Mouse (Mus musculus): Measurements from ENCODE around the gene Endod1. TPM values are rescaled to one million over a fixed set of nuclear protein-coding genes. Genes with fewer than 3 reads are reported as not detected.
A peak's percentile ranks its signal among the peaks of the same experiment; 100 is the strongest.

Endod1 gene
- polyA plus RNA-seq, 1 experiment: 22.1 TPM

DNA sequence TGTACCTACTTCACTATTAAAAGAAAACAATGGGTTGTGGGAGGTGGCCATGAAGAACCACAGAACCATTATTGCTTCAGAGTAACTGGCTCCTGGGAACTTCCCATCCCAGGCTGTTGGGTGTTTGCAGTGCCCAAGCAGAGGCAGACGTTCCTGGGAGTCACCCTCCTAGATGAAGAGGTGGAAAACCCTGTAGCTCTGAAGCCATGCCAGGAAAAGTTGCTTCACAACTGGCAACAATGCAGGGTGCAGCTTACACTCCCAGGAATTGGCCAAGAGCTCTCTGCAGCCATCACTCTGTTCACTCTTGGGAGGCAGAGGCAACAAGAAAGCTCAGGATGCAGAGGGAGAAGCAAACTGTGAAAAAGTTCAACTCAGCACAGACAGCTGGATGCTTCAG lies 16.8 kb upstream of the Endod1 start:
- DNase-seq: no peak
- no peaks in the 10 kb centered on the region for H3K27me3 ChIP-seq (replicated peaks; ENCODE audit: control insufficient read depth, insufficient read depth, low read length)
- no peak overlapping the region for H3K27ac ChIP-seq (ENCODE audit: insufficient read depth, low read depth, low read length)
- TF ChIP-seq POLR2A (IDR thresholded peaks at IDR 0.05; ENCODE audit: low read depth, low read length) (no peak), CTCF (conservative IDR thresholded peaks at IDR 0.05; ENCODE audit: insufficient read depth, insufficient read length, low read depth, low read length) (no peak)
- H3K4me3 ChIP-seq (ENCODE audit: insufficient read depth, low read depth, low read length): no peak overlapping the region
- no peaks in the 10 kb centered on the region for H3K36me3 ChIP-seq (ENCODE audit: control insufficient read depth, insufficient read depth, low read length)
- 50% methylated on average over 1 of the region's 1 CpGs for WGBS
- H3K4me1 ChIP-seq (ENCODE audit: control insufficient read depth, insufficient read depth, low read length): no peaks in the 10 kb centered on the region

- no peak for DNase-seq
- Histone ChIP-seq H3K27ac (ENCODE audit: insufficient read depth, low read depth, low read length) (no peak overlapping the region), H3K36me3 (ENCODE audit: control insufficient read depth, insufficient read depth, low read length) (no peaks in the 10 kb centered on the region), H3K27me3 (replicated peaks; ENCODE audit: control insufficient read depth, insufficient read depth, low read length) (no peaks in the 10 kb centered on the region), H3K4me1 (ENCODE audit: control insufficient read depth, insufficient read depth, low read length) (no peaks in the 10 kb centered on the region), H3K4me3 (ENCODE audit: insufficient read depth, low read depth, low read length) (no peak overlapping the region)
- WGBS: 91% methylated on average over 6 of the region's 6 CpGs
- no peak for TF ChIP-seq CTCF (conservative IDR thresholded peaks at IDR 0.05; ENCODE audit: insufficient read depth, insufficient read length, low read depth, low read length)
- TF ChIP-seq POLR2A (IDR thresholded peaks at IDR 0.05; ENCODE audit: low read depth, low read length): no peak
These were observed 16.1 kb upstream of the Endod1 start for GRCm38 (mm10) chr9:14397449-14397819.

DNA sequence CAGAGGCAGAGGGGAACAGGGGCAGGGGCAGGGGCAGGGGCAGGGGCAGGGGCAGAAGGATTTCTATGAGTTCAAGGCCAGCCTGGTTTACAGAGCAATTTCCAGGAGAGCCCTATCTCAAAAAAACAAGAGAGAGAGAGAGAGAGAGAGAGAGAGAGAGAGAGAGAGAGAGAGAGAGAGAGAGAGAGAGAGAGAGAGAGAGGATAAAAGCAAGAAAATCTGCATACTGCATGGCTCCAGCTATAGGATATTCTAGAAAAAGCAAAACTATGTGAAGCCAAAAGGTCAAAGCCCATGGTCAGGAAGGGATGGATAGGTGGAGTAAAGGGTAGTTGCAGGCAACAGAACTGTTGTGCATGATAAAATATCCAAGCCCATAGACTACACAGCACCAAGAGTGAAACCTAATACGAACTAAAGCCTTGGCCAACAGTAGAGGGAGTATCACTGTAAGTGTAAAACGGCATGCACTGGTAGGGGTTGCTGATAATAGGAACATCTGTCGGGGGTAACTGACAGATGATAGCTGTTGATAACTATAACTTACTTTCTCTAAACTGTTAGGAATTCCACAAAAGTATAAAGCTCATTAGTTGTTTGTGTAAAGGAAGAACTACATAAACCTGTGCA lies 15.6 kb upstream of the Endod1 start:
- H3K4me1 ChIP-seq (ENCODE audit: control insufficient read depth, insufficient read depth, low read length): no peaks in the 10 kb centered on the region
- no peaks in the 10 kb centered on the region for H3K27me3 ChIP-seq (replicated peaks; ENCODE audit: control insufficient read depth, insufficient read depth, low read length)
- WGBS: 60% methylated on average over 3 of the region's 3 CpGs
- TF ChIP-seq POLR2A (IDR thresholded peaks at IDR 0.05; ENCODE audit: low read depth, low read length) (no peak), CTCF (conservative IDR thresholded peaks at IDR 0.05; ENCODE audit: insufficient read depth, insufficient read length, low read depth, low read length) (no peak)
- H3K27ac ChIP-seq (ENCODE audit: insufficient read depth, low read depth, low read length): no peak overlapping the region
- H3K4me3 ChIP-seq (ENCODE audit: insufficient read depth, low read depth, low read length): no peak overlapping the region
- no peaks in the 10 kb centered on the region for H3K36me3 ChIP-seq (ENCODE audit: control insufficient read depth, insufficient read depth, low read length)
- DNase-seq: no peak

GRCm38 (mm10) chr9:14396096-14396495 lies 14.8 kb upstream of the Endod1 start:
- no peak overlapping the region for H3K27ac ChIP-seq (ENCODE audit: insufficient read depth, low read depth, low read length)
- TF ChIP-seq POLR2A (IDR thresholded peaks at IDR 0.05; ENCODE audit: low read depth, low read length) (no peak), CTCF (conservative IDR thresholded peaks at IDR 0.05; ENCODE audit: insufficient read depth, insufficient read length, low read depth, low read length) (no peak)
- H3K4me3 ChIP-seq (ENCODE audit: insufficient read depth, low read depth, low read length): no peak overlapping the region
- no peaks in the 10 kb centered on the region for H3K27me3 ChIP-seq (replicated peaks; ENCODE audit: control insufficient read depth, insufficient read depth, low read length)
- DNase-seq: peak; percentile 12
- no peaks in the 10 kb centered on the region for H3K4me1 ChIP-seq (ENCODE audit: control insufficient read depth, insufficient read depth, low read length)
- WGBS: 54% methylated on average over 2 of the region's 2 CpGs
- no peaks in the 10 kb centered on the region for H3K36me3 ChIP-seq (ENCODE audit: control insufficient read depth, insufficient read depth, low read length)

- no peaks in the 10 kb centered on the region for H3K4me1 ChIP-seq (ENCODE audit: control insufficient read depth, insufficient read depth, low read length)
- no peak for TF ChIP-seq POLR2A (IDR thresholded peaks at IDR 0.05; ENCODE audit: low read depth, low read length)
- TF ChIP-seq CTCF (conservative IDR thresholded peaks at IDR 0.05; ENCODE audit: insufficient read depth, insufficient read length, low read depth, low read length): no peak
- H3K4me3 ChIP-seq (ENCODE audit: insufficient read depth, low read depth, low read length): no peak overlapping the region
- 65% methylated on average over 2 of the region's 2 CpGs for WGBS
- no peaks in the 10 kb centered on the region for H3K27me3 ChIP-seq (replicated peaks; ENCODE audit: control insufficient read depth, insufficient read depth, low read length)
- H3K27ac ChIP-seq (ENCODE audit: insufficient read depth, low read depth, low read length): no peak overlapping the region
- no peak for DNase-seq
- no peaks in the 10 kb centered on the region for H3K36me3 ChIP-seq (ENCODE audit: control insufficient read depth, insufficient read depth, low read length)
These were observed 13.8 kb upstream of the Endod1 start for GRCm38 (mm10) chr9:14394956-14395561.

GRCm38 (mm10) chr9:14391841-14392318 lies 10.6 kb upstream of the Endod1 start:
- Histone ChIP-seq H3K4me1 (ENCODE audit: control insufficient read depth, insufficient read depth, low read length) (no peaks in the 10 kb centered on the region), H3K4me3 (ENCODE audit: insufficient read depth, low read depth, low read length) (no peak overlapping the region), H3K36me3 (ENCODE audit: control insufficient read depth, insufficient read depth, low read length) (no peaks in the 10 kb centered on the region), H3K27ac (ENCODE audit: insufficient read depth, low read depth, low read length) (no peak overlapping the region), H3K27me3 (replicated peaks; ENCODE audit: control insufficient read depth, insufficient read depth, low read length) (no peaks in the 10 kb centered on the region)
- 65% methylated on average over 3 of the region's 3 CpGs for WGBS
- TF ChIP-seq POLR2A (IDR thresholded peaks at IDR 0.05; ENCODE audit: low read depth, low read length) (no peak), CTCF (conservative IDR thresholded peaks at IDR 0.05; ENCODE audit: insufficient read depth, insufficient read length, low read depth, low read length) (no peak)
- DNase-seq: no peak

DNA sequence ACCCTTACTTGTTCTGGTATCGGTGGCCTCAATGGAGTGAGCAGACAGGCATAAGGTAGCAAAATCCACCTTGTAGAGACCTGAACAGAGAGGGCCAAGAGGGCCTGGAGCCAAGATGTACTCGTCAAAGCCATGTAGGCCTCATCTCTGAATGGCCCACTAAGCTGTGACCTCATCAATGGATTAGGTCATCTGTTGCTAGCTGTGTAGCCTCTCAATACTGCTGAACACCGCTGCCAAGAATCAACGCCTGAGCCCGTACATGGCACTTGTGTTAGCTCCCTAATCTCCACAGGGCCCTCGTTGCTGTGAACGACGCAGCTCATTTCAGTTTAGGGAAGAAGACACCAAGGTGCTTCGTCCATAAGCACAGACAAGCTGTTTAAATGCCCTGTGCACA lies 10.0 kb upstream of the Endod1 start:
- Histone ChIP-seq H3K4me1 (ENCODE audit: control insufficient read depth, insufficient read depth, low read length) (no peaks in the 10 kb centered on the region), H3K4me3 (ENCODE audit: insufficient read depth, low read depth, low read length) (no peak overlapping the region), H3K36me3 (ENCODE audit: control insufficient read depth, insufficient read depth, low read length) (no peaks in the 10 kb centered on the region), H3K27me3 (replicated peaks; ENCODE audit: control insufficient read depth, insufficient read depth, low read length) (no peaks in the 10 kb centered on the region), H3K27ac (ENCODE audit: insufficient read depth, low read depth, low read length) (no peak overlapping the region)
- WGBS: 93% methylated on average over 9 of the region's 9 CpGs
- TF ChIP-seq POLR2A (IDR thresholded peaks at IDR 0.05; ENCODE audit: low read depth, low read length) (no peak), CTCF (conservative IDR thresholded peaks at IDR 0.05; ENCODE audit: insufficient read depth, insufficient read length, low read depth, low read length) (no peak)
- DNase-seq: no peak
